Mouse (Mus musculus): ENCODE results near the gene Dtl. TPM values are rescaled to one million over a fixed set of nuclear protein-coding genes. Genes with fewer than 3 reads are reported as not detected.

Dtl gene
- polyA plus RNA-seq, 1 experiment from 2014 or later, result 9.0 TPM

GRCm38 (mm10) chr1:191490446-191490845, 84.9 kb downstream of the Dtl start:
- Histone ChIP-seq H3K27ac (replicated peaks) (no peak overlapping the region), H3K36me3 (no peaks in the 10 kb centered on the region), H3K9ac (no peak overlapping the region), H3K27me3 (no peaks in the 10 kb centered on the region), H3K4me3 (no peak overlapping the region), H3K9me3 (no peaks in the 10 kb centered on the region), H3K4me1 (replicated peaks) (peaks cover 7% of the 10 kb centered on the region; the same call in 1 of the 2 replicates), H3K4me2 (no peak overlapping the region)
- ATAC-seq (ENCODE audit: low FRiP score, low read depth), result no peak
- 72% methylated on average over 7 of the region's 7 CpGs for WGBS

Other genes starting within 250 kb of the Dtl start
- gene Tmem206, start 249.6 kb downstream of the Dtl start, polyA plus RNA-seq (2015; fragmentation: Nextera tagmentation; extraction: Ambion mirVana), result 35.9 and 36.1 TPM in 2 replicates
- 9.6 and 9.9 TPM in 2 replicates for gene Ppp2r5a, start 172.3 kb downstream of the Dtl start, polyA plus RNA-seq (2015; fragmentation: Nextera tagmentation; extraction: Ambion mirVana)
- 34.1 and 36.7 TPM in 2 replicates for gene Ints7, start 92 bp upstream of the Dtl start, polyA plus RNA-seq (2015; fragmentation: Nextera tagmentation; extraction: Ambion mirVana)
- 34.9 and 38.8 TPM in 2 replicates for gene Lpgat1, start 142.3 kb upstream of the Dtl start, polyA plus RNA-seq (2015; fragmentation: Nextera tagmentation; extraction: Ambion mirVana)
- gene Nek2, start 245.9 kb upstream of the Dtl start, polyA plus RNA-seq (2015; fragmentation: Nextera tagmentation; extraction: Ambion mirVana), result 8.6 and 11.1 TPM in 2 replicates

Data from hindbrain, embryonic 15.5 days (tissue).